Mouse (Mus musculus) embryonic facial prominence, embryonic 13.5 days (tissue): ENCODE data around the gene Gm9918. TPM values are rescaled to one million over a fixed set of nuclear protein-coding genes. Genes with fewer than 3 reads are reported as not detected.

Source experiments
- polyA plus RNA-seq: library from polyadenylated mRNA; unstranded; fragments of >200 nt; fragmentation: Nextera tagmentation; extraction: Ambion mirVana; gene quantifications from 2 replicates; pipeline ENCODE4 v1.2.1, GENCODE M21; 2015

Gene Gm9918
- polyA plus RNA-seq, 1 experiment from 2014 or later = 2.3 TPM

Other genes starting within 250 kb of the Gm9918 start
- gene Krt18, start 242.4 kb upstream of the Gm9918 start, polyA plus RNA-seq = 36.0 and 58.9 TPM in 2 replicates
- 120 and 129 TPM in 2 replicates for gene Eif4b, start 196.8 kb upstream of the Gm9918 start, polyA plus RNA-seq
- gene Tns2, start 170.2 kb upstream of the Gm9918 start, polyA plus RNA-seq = 40.1 and 49.3 TPM in 2 replicates
- 20.4 and 21.6 TPM in 2 replicates for gene Spryd3, start 134.3 kb upstream of the Gm9918 start, polyA plus RNA-seq
- 1.1 and 1.9 TPM in 2 replicates for gene Igfbp6, start 126.2 kb upstream of the Gm9918 start, polyA plus RNA-seq
- 0.88 TPM in 1 of 2 replicates, not detected in the other for gene Soat2, start 120.0 kb upstream of the Gm9918 start, polyA plus RNA-seq
- 82.4 and 86.3 TPM in 2 replicates for gene Zfp740, start 67.3 kb upstream of the Gm9918 start, polyA plus RNA-seq
- 89.6 and 102 TPM in 2 replicates for gene Csad, start 65.8 kb upstream of the Gm9918 start, polyA plus RNA-seq
- 3.0 and 3.3 TPM in 2 replicates for gene Itgb7, start 38.6 kb upstream of the Gm9918 start, polyA plus RNA-seq
- gene Rarg, start 13.0 kb upstream of the Gm9918 start, polyA plus RNA-seq = 135 and 143 TPM in 2 replicates
- 60.3 and 67.3 TPM in 2 replicates for gene Mfsd5, start 8.9 kb downstream of the Gm9918 start, polyA plus RNA-seq
- 25.3 and 26.4 TPM in 2 replicates for gene Espl1, start 25.7 kb downstream of the Gm9918 start, polyA plus RNA-seq
- gene Pfdn5, start 55.6 kb downstream of the Gm9918 start, polyA plus RNA-seq = 458 and 502 TPM in 2 replicates
- 109 TPM in 2 replicates for gene Myg1, start 61.1 kb downstream of the Gm9918 start, polyA plus RNA-seq
- 72.9 and 80.6 TPM in 2 replicates for gene Aaas, start 80.2 kb downstream of the Gm9918 start, polyA plus RNA-seq
- gene Sp7, start 96.6 kb downstream of the Gm9918 start, polyA plus RNA-seq = 24.1 and 32.7 TPM in 2 replicates
- 12.3 and 14.1 TPM in 2 replicates for gene Sp1, start 135.6 kb downstream of the Gm9918 start, polyA plus RNA-seq
- not detected in 2 replicates for gene Amhr2, start 174.8 kb downstream of the Gm9918 start, polyA plus RNA-seq
- gene Prr13, start 188.5 kb downstream of the Gm9918 start, polyA plus RNA-seq = 74.8 and 79.2 TPM in 2 replicates
- gene Pcbp2, start 200.0 kb downstream of the Gm9918 start, polyA plus RNA-seq = 262 and 269 TPM in 2 replicates
- 5.2 and 9.0 TPM in 2 replicates for gene Gm10337, start 233.2 kb downstream of the Gm9918 start, polyA plus RNA-seq
- 24.1 and 25.2 TPM in 2 replicates for gene Map3k12, start 246.5 kb downstream of the Gm9918 start, polyA plus RNA-seq
- gene Tarbp2, start 247.6 kb downstream of the Gm9918 start, polyA plus RNA-seq = 100 and 110 TPM in 2 replicates